Mouse (Mus musculus) midbrain, embryonic 12.5 days (tissue): ENCODE measurements around the gene Krt19. TPM values are rescaled to one million over a fixed set of nuclear protein-coding genes. Genes with fewer than 3 reads are reported as not detected.

Experiments used
- ATAC-seq: fragments of 200-750 bp; cut with Nextera tagmentation; 2 replicates; pipeline ENCODE4 v1.8.0; 2017; ENCODE audit warnings: low read depth, moderate TSS enrichment, moderate library complexity; ENCODE audit not compliant: low FRiP score
- H3K27ac ChIP-seq: fragments of 300-500 bp; sonication (generic); replicated peaks from 2 replicates; pipeline ENCODE4 v1.5.1; 2016; ENCODE audit warnings: mild to moderate bottlenecking
- H3K27me3 ChIP-seq: fragments of 300-500 bp; sonication (generic); 2 replicates; pipeline ENCODE4 v1.6.1; 2016; ENCODE audit warnings: mild to moderate bottlenecking
- H3K36me3 ChIP-seq: fragments of 300-500 bp; sonication (generic); 2 replicates; pipeline ENCODE4 v1.6.1; 2016
- H3K4me1 ChIP-seq: fragments of 300-500 bp; sonication (generic); 2 replicates; pipeline ENCODE4 v1.6.1; 2016
- H3K4me2 ChIP-seq: fragments of 300-500 bp; sonication (generic); replicated peaks from 2 replicates; pipeline ENCODE4 v1.6.1; 2016; ENCODE audit warnings: mild to moderate bottlenecking, moderate library complexity
- H3K4me3 ChIP-seq: fragments of 300-500 bp; sonication (generic); 2 replicates; pipeline ENCODE4 v1.5.1; 2016; ENCODE audit warnings: mild to moderate bottlenecking
- H3K9ac ChIP-seq: fragments of 300-500 bp; sonication (generic); replicated peaks from 2 replicates; pipeline ENCODE4 v1.6.1; 2016; ENCODE audit warnings: mild to moderate bottlenecking, moderate library complexity
- H3K9me3 ChIP-seq: fragments of 300-500 bp; sonication (generic); 2 replicates; pipeline ENCODE4 v1.6.1; 2016; ENCODE audit warnings: mild to moderate bottlenecking
- WGBS: fragments of 180-500 bp; shearing (Covaris S2); methylation state at CpG from one replicate; pipeline ENCODE4 v1.1.7; 2016; 5-methylcytosine and 5-hydroxymethylcytosine counted together
- polyA plus RNA-seq: library from polyadenylated mRNA; unstranded; fragments of >200 nt; fragmentation: Nextera tagmentation; extraction: Ambion mirVana; gene quantifications from 2 replicates; pipeline ENCODE4 v1.2.1, GENCODE M21; 2016

Gene Krt19
- polyA plus RNA-seq, 1 experiment from 2014 or later: 5.4 TPM

DNA sequence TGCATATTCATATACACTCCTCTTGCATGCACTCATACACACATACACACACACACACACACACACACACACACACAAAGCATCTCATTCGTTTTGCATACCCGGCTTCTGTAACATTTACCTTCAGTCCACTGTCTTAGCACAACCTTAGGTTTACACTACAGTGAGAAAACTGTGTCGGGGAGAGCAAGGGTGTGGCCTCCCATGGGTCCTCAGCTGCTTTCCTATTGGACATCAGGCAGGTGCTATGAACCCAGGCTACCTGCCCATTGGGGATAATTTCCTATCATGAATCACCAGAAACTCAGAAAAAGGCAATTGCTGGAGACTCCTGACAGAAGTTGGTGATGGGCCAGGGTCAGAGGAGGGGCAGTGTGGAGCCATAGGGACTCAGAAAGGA, 8.9 kb upstream of the Krt19 start:
- H3K9me3 ChIP-seq: no peaks in the 10 kb centered on the region
- no peaks in the 10 kb centered on the region for H3K4me1 ChIP-seq
- no peak overlapping the region for H3K9ac ChIP-seq
- H3K36me3 ChIP-seq: no peaks in the 10 kb centered on the region
- H3K27me3 ChIP-seq: no peaks in the 10 kb centered on the region
- H3K4me3 ChIP-seq: no peak overlapping the region
- WGBS: 87% methylated on average over 3 of the region's 3 CpGs
- no peak overlapping the region for H3K4me2 ChIP-seq
- no peak for ATAC-seq
- no peak overlapping the region for H3K27ac ChIP-seq

DNA sequence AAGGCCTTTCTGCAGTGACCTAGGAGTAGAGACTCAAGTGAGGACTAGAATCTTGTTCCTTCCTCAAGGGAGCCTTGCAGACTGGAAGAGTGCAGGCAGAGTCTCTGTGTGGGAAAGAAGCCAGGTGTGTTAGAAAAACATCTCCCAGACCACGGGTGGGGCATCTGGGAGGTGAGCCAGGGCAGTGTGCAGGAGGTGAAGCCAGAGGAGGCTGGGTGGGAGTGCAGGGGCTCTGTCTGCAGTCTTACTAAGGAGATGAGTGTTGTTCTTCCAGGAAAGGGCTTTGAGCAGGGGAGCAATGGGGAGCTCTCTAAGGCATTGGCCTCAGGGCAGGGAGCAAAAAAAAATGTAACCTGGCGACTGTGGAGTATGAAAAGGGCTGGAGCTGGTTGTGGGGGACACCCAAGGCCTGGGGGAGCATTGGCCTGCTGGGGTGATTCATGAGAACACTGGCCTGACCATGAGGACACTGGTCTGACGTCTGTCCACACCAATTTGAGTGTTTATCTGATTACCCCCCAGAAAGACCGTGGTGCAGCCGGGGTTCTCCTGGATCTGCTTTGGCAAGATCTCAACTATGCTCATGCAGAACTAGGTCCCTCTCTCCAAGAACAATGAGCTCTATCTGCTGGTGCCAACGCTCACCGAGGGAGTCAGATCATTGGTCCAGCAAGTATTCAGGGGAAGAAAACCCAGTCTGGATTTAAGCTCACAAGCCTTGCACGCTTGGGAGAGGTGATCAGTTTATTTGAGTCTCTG, 7.2 kb upstream of the Krt19 start:
- no peaks in the 10 kb centered on the region for H3K36me3 ChIP-seq
- no peak overlapping the region for H3K27ac ChIP-seq
- no peak overlapping the region for H3K4me3 ChIP-seq
- H3K4me2 ChIP-seq: no peak overlapping the region
- H3K27me3 ChIP-seq: no peaks in the 10 kb centered on the region
- 80% methylated on average over 8 of the region's 8 CpGs for WGBS
- ATAC-seq: no peak
- H3K4me1 ChIP-seq: no peaks in the 10 kb centered on the region
- no peak overlapping the region for H3K9ac ChIP-seq
- H3K9me3 ChIP-seq: no peaks in the 10 kb centered on the region

DNA sequence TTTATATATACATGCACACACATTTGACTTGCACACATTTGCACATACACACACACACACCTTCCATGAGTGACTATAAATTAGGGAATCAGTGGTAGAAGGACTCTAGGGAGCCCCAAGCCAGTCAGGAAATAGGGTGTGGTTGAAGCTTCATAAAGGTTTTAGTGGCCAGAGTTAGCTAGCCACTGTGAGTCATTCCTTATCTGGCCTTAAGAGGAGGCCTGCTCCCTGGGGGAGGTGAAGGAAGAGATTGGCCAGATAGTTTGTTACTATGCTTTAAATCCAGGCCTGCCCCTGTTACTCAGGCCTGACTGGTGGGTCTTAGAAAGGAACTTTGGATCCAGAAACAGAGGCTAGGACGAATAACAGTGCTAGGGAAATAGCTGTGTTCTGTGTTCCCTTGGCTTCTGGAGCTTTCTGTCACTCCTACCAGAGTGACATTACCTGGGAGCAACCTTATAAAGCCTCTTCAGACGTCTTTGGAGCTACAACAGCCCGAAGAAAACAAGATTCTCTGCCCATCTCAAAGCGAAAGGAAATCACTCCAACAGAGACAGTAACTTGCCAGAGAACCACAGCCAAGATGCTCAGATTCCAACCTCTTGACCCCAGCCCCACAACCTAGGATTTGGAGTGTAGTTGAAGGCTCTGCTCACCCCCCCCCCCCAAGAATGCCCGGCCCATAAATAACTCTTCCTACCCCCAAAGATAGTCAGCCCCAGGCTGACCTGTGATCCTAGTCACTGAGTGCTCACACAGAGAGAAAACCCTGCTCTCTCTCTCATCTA, 705 bp downstream of the Krt19 start:
- H3K27me3 ChIP-seq: peaks cover 41% of the 10 kb centered on the region
- no peak overlapping the region for H3K4me3 ChIP-seq
- H3K9ac ChIP-seq: no peak overlapping the region
- no peak overlapping the region for H3K27ac ChIP-seq
- H3K9me3 ChIP-seq: no peaks in the 10 kb centered on the region
- H3K4me1 ChIP-seq: peaks cover 10% of the 10 kb centered on the region
- WGBS: 76% methylated on average over 5 of the region's 5 CpGs
- no peaks in the 10 kb centered on the region for H3K36me3 ChIP-seq
- no peak overlapping the region for H3K4me2 ChIP-seq
- ATAC-seq: no peak

DNA sequence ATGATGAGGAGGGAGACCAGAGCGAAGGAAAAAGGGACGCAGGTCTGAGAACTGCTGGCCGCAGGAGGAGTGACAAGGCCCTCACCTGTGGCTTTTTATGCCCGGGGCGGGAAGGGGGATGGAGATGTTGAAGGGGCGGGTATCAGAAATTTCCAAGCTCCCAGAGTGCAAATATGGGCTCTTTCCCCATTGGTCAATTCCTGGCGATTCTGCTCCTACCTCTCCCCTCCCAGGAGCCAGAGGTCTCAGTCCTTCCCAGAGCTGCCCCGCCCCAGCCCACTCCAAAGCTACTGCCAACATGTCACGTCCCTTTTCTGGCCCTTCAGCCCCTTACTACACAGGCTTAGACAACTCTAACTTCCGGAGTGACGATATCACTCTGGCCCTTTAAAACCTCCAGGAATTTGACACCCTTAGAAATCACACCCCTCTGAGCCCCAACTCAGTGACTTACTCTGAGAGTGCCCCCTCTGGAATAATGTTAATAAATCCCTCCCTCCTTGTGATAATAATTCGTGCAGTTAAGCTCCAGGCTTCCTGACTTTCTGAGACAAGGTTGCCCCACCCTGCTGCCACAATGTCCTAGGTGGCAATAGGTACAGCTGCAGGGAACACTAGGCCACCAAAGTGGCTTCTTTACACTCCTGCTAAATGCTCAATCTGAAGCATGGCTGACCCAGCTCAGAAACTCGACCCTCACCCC, 2.5 kb downstream of the Krt19 start:
- H3K27ac ChIP-seq: no peak overlapping the region
- H3K27me3 ChIP-seq: peaks cover 41% of the 10 kb centered on the region
- H3K4me1 ChIP-seq: peaks cover 10% of the 10 kb centered on the region
- peak overlapping the region; percentile 27 for H3K4me3 ChIP-seq
- no peaks in the 10 kb centered on the region for H3K9me3 ChIP-seq
- ATAC-seq: no peak
- no peaks in the 10 kb centered on the region for H3K36me3 ChIP-seq
- 4% methylated on average over 13 of the region's 13 CpGs for WGBS
- H3K9ac ChIP-seq: no peak overlapping the region
- peak overlapping the region; percentile 50 for H3K4me2 ChIP-seq

DNA sequence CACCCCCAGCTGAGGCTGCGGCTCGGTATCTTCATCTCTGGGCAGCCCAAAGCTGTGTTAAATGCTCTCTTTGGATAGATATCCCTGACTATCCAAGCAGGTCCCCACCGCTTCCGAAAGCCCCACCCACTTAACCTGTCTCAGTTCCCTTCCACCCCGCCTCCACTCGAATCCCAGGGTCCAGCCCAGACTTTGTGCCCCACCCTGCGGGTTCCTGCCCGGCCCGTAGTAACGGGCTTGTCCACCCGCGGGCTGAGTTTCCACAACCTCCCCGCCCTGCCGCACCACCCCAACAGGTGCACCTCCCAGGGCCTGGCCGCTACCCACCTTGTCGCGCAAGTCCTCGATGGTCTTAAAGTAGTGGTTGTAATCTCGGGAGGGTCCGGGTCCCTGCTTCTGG, 3.4 kb downstream of the Krt19 start:
- H3K27ac ChIP-seq: no peak overlapping the region

DNA sequence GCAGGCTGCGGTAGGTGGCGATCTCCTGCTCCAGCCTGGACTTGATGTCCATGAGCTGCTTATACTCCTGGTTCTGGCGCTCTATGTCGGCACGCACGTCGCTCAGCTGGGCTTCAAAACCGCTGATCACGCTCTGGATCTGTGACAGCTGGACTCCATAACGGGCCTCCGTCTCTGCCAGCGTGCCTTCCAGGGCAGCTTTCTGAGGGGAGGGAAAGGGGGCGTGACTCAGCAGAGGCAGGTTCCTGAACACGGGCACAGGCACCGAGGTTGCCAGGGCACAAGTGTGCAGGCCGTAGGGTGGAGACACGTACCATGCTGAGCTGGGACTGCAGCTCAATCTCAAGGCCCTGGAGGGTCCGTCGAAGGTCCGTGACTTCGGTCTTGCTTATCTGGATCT, 7.5 kb downstream of the Krt19 start:
- Histone ChIP-seq H3K9ac (no peak overlapping the region), H3K27me3 (peaks cover 35% of the 10 kb centered on the region), H3K4me2 (no peak overlapping the region), H3K4me3 (no peak overlapping the region), H3K36me3 (no peaks in the 10 kb centered on the region), H3K4me1 (peaks cover 31% of the 10 kb centered on the region), H3K27ac (no peak overlapping the region), H3K9me3 (no peaks in the 10 kb centered on the region)
- ATAC-seq: no peak
- 91% methylated on average over 21 of the region's 21 CpGs for WGBS

More for the DNA sequence above, 3.4 kb downstream of the Krt19 start:
- Histone ChIP-seq H3K9ac (no peak overlapping the region; the same call in 1 of the 2 replicates), H3K4me1 (peaks cover 10% of the 10 kb centered on the region), H3K9me3 (no peaks in the 10 kb centered on the region), H3K4me3 (peak overlapping the region; percentile 27), H3K4me2 (peak overlapping the region; percentile 50), H3K36me3 (no peaks in the 10 kb centered on the region), H3K27me3 (peaks cover 41% of the 10 kb centered on the region)
- WGBS: 3% methylated on average over 20 of the region's 20 CpGs
- ATAC-seq: no peak

DNA sequence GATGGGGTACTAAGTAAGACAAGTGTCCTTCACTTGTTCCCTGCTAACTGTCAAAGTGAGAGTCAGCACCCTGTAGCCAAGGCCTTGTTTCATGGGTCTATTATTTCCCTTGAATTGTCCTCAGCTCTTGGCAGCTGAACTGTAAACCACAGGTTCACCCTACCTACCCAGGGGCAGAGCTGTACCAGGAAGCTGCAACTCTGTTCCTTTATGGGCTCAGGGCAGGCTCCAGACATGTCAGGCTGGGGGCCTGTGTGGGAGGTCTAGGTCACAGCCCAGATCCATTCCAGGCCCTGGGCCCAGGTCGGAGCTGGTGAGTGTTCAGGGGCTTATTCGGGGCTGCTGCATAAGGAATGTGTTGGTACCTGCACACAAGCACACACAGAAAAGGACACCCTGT, 9.1 kb downstream of the Krt19 start:
- no peak overlapping the region for H3K27ac ChIP-seq
- no peak overlapping the region for H3K4me3 ChIP-seq
- peaks cover 28% of the 10 kb centered on the region for H3K27me3 ChIP-seq
- 68% methylated on average over 2 of the region's 2 CpGs for WGBS
- no peak overlapping the region for H3K4me2 ChIP-seq
- no peaks in the 10 kb centered on the region for H3K9me3 ChIP-seq
- H3K36me3 ChIP-seq: no peaks in the 10 kb centered on the region
- no peak for ATAC-seq
- no peak overlapping the region for H3K9ac ChIP-seq
- H3K4me1 ChIP-seq: peaks cover 22% of the 10 kb centered on the region

DNA sequence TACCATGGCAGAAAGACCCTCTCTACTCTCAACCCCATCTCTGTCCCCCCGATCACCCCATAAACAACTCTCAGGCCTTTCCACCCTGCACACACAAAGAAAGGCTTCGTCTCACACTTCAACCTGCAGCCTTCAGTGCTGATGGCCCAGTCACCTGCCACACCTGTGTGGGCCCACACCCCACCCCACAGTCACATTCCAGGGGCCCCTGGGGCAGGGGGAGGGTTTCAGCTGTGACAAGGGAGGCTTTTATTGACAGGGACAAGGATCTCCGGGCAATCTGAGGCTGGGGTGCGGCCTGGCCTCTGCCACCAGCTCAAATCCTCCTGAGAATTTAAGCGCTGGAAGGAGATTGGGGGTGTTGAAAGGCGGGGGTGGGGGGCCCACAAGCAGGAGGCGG, 9.7 kb downstream of the Krt19 start:
- H3K4me3 ChIP-seq: no peak overlapping the region
- peaks cover 22% of the 10 kb centered on the region for H3K4me1 ChIP-seq
- no peak overlapping the region for H3K27ac ChIP-seq
- H3K4me2 ChIP-seq: no peak overlapping the region
- WGBS: 39% methylated on average over 7 of the region's 7 CpGs
- peaks cover 22% of the 10 kb centered on the region for H3K27me3 ChIP-seq
- no peak overlapping the region for H3K9ac ChIP-seq
- ATAC-seq: no peak
- H3K9me3 ChIP-seq: no peaks in the 10 kb centered on the region
- no peaks in the 10 kb centered on the region for H3K36me3 ChIP-seq

DNA sequence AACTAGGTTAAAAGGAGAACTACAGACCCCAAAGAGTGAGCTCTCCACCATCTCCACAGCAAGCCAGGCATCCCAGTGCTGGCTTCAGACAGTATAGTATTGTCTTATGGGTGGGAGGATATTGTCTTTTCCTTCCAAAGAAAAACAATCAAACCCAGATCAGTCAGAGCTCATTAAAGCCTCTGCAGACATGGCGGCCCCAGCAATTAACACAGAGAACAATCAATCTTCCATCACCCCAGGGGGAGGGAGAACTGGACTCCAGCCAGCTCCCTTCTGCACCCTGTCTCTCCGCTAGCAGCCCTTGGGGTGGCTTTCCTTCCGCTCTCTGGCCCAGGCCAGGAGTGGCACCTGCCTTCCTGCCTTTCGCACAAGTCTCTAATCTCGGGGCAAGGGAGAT, 10.8 kb downstream of the Krt19 start:
- no peak; the same call in 1 of the 2 replicates for ATAC-seq
- peaks cover 26% of the 10 kb centered on the region for H3K27me3 ChIP-seq
- no peak overlapping the region for H3K4me3 ChIP-seq
- H3K36me3 ChIP-seq: no peaks in the 10 kb centered on the region
- H3K27ac ChIP-seq: no peak overlapping the region
- no peak overlapping the region for H3K4me2 ChIP-seq
- no peaks in the 10 kb centered on the region for H3K9me3 ChIP-seq
- peaks cover 22% of the 10 kb centered on the region for H3K4me1 ChIP-seq
- WGBS: 42% methylated on average over 5 of the region's 5 CpGs
- H3K9ac ChIP-seq: no peak overlapping the region

DNA sequence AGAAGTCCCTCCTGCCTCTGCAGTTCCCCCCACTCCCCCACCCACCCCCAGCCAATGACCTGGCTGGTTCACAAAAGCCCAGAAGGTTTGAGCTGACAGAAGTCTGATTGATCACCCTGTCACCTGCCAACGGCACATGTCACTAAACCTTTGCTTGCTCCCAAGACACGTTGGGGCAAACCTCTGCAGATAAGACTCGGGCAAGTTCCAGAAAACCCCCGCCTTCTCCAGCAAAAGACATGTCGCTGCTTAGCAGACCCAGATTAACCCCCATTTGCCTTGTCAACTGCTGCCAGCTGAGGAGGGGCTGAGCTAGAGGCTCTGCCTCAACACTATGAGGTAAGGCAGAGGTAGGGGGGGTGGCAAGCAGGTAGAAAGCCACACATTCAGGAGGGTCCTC, 11.9 kb downstream of the Krt19 start:
- 0 out of 2 replicates have a peak overlapping the region, but pooled peaks have one; percentile 2 for H3K9ac ChIP-seq
- no peaks in the 10 kb centered on the region for H3K36me3 ChIP-seq
- H3K4me1 ChIP-seq: peaks cover 22% of the 10 kb centered on the region
- no peak overlapping the region for H3K4me2 ChIP-seq
- H3K9me3 ChIP-seq: no peaks in the 10 kb centered on the region
- WGBS: 26% methylated on average over 5 of the region's 5 CpGs
- ATAC-seq: no peak
- no peak overlapping the region for H3K4me3 ChIP-seq
- H3K27ac ChIP-seq: no peak overlapping the region
- H3K27me3 ChIP-seq: peaks cover 26% of the 10 kb centered on the region

DNA sequence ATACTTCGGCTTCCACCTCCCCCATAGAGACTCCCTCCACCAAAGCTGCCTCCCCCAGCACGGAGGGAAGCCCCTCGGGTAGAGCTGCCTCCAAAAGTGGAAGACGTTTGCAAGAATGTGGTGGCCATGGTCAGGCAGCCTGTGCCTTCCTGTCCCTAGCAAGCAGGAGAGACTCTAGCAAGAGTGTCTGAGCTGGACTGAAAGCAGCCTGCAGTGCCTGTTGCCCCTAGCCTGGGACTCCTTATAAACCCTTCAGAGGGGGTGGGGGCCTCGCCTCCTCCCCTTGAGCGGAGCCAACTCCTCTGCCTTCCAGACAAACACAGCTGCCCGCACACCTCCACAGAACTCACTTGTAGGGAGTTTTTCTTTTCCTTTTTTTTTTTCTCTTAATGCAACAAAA, 12.7 kb downstream of the Krt19 start, which contains the start of gene Krt15:
Krt15 (minus strand) TSS at position 198 of the 400 bp plus-strand sequence.
- WGBS: 66% methylated on average over 7 of the region's 7 CpGs
- no peak within 1 kb of the TSS for H3K27ac ChIP-seq

DNA sequence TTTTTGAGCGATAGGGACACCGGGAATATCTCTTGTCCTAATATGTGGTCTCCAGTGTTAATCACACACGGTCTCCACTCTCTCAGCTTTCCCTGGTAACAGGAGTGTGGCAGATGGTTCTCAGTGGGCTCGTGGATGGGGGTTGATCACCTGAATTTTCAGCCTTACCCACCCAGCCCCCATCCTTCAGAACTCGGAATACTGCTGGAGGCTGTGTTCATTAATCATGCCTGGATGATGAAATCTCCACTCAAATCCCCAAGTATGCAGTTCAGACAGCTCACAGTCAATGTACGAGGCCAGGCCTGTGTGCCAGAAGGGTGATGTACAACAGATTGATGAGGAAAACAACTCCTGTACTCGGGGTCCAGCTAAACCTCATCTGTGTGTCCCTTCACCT, 23.6 kb downstream of the Krt19 start:
- Histone ChIP-seq H3K9ac (no peak overlapping the region), H3K27ac (no peak overlapping the region), H3K4me1 (no peaks in the 10 kb centered on the region), H3K36me3 (no peaks in the 10 kb centered on the region), H3K4me3 (no peak overlapping the region), H3K27me3 (no peaks in the 10 kb centered on the region), H3K4me2 (no peak overlapping the region), H3K9me3 (no peaks in the 10 kb centered on the region)
- WGBS: 83% methylated on average over 7 of the region's 7 CpGs
- no peak for ATAC-seq

More for the DNA sequence above, 12.7 kb downstream of the Krt19 start, which contains the start of gene Krt15:
- no peaks in the 10 kb centered on the region for H3K36me3 ChIP-seq
- no peaks in the 10 kb centered on the region for H3K9me3 ChIP-seq
- no peak within 1 kb of the TSS for H3K4me2 ChIP-seq
- H3K27me3 ChIP-seq: peaks cover 26% of the 10 kb centered on the region
- no peak for ATAC-seq
- 0 out of 2 replicates have a peak within 1 kb of the TSS, but pooled peaks have one; percentile 2 for H3K9ac ChIP-seq
- peaks cover 22% of the 10 kb centered on the region for H3K4me1 ChIP-seq
- no peak within 1 kb of the TSS for H3K4me3 ChIP-seq
